Mouse (Mus musculus) ES-E14 (cell line): Measurements from ENCODE around the gene Ctrc. TPM values are rescaled to one million over a fixed set of nuclear protein-coding genes. Genes with fewer than 3 reads are reported as not detected.
A peak's percentile ranks its signal among the peaks of the same experiment; 100 is the strongest.

Source experiments
- DNase-seq: peaks from one replicate; pipeline ENCODE4 v3.0.0-alpha.2; 2013; ENCODE audit warnings: low read depth, low spot score
- H3K27ac ChIP-seq: 2 replicates; pipeline ENCODE4 v1.5.1; 2012; ENCODE audit warnings: low read depth, mild to moderate bottlenecking, low read length, moderate library complexity, mixed read lengths; ENCODE audit not compliant: poor library complexity, insufficient read depth, severe bottlenecking
- H3K36me3 ChIP-seq: 2 replicates; pipeline ENCODE4 v1.6.1; 2012; ENCODE audit warnings: mild to moderate bottlenecking, low read length, moderate library complexity, mixed read lengths; ENCODE audit not compliant: control insufficient read depth, poor library complexity, insufficient read depth, severe bottlenecking
- H3K4me1 ChIP-seq, 2 experiments: fragments of 150-350 bp in 1 of 2; sonication (generic) in 1 of 2; 2 replicates each; pipeline ENCODE4 v1.6.1; 2012; ENCODE audit warnings: low read length in 2 of 2, mild to moderate bottlenecking in 1 of 2, mixed read lengths in 1 of 2; ENCODE audit not compliant: control insufficient read depth in 2 of 2, insufficient read depth in 2 of 2, poor library complexity in 1 of 2
- H3K4me3 ChIP-seq, 2 experiments: fragments of 150-350 bp in 1 of 2; sonication (generic) in 1 of 2; 2 replicates each; pipeline ENCODE4 v1.5.1; 2012; ENCODE audit warnings: low read length in 2 of 2, low read depth in 1 of 2, mild to moderate bottlenecking in 1 of 2, mixed read lengths in 1 of 2; ENCODE audit not compliant: insufficient read depth in 1 of 2, poor library complexity in 1 of 2, severe bottlenecking in 1 of 2
- H3K9ac ChIP-seq: 2 replicates; pipeline ENCODE4 v1.6.1; 2012; ENCODE audit warnings: low read depth, mild to moderate bottlenecking, low read length, mixed read lengths; ENCODE audit not compliant: poor library complexity, insufficient read depth, severe bottlenecking
- H3K9me3 ChIP-seq: fragments of 150-350 bp; sonication (generic); 2 replicates; pipeline ENCODE4 v1.6.1; 2012; ENCODE audit warnings: low read depth, mild to moderate bottlenecking, low read length; ENCODE audit not compliant: control insufficient read depth, insufficient read depth
- CHD2 ChIP-seq: IDR thresholded peaks from 2 replicates; pipeline ENCODE4 v1.6.1; 2014; ENCODE audit warnings: mild to moderate bottlenecking, low read depth, low read length, inconsistent platforms
- HCFC1 ChIP-seq: IDR thresholded peaks from 2 replicates; pipeline ENCODE4 v1.6.1; 2012; ENCODE audit warnings: low read length, inconsistent platforms, borderline replicate concordance; ENCODE audit not compliant: insufficient read depth
- MAFK ChIP-seq: IDR thresholded peaks from 2 replicates; pipeline ENCODE4 v1.6.1; 2014; ENCODE audit warnings: mild to moderate bottlenecking, low read depth, low read length, inconsistent platforms; ENCODE audit not compliant: insufficient read depth
- ZC3H11A ChIP-seq: IDR thresholded peaks from 2 replicates; pipeline ENCODE4 v1.6.1; 2012; ENCODE audit warnings: low read depth, mild to moderate bottlenecking, inconsistent platforms, low read length, borderline replicate concordance
- ZNF384 ChIP-seq: IDR thresholded peaks from 2 replicates; pipeline ENCODE4 v1.6.1; 2012; ENCODE audit warnings: low read depth, low read length, inconsistent platforms
- in situ Hi-C, 2 experiments: fragments of 600-800 bp; cut with MboI; formaldehyde crosslinking; loops; one replicate each; pipeline ENCODE4 v1.15.1; 2025; ENCODE audit warnings: low sequenced_read_pairs in 2 of 2, inconsistent platforms in 1 of 2; ENCODE audit not compliant: unreplicated experiment in 2 of 2
- total RNA-seq: library from RNA; depleted of rRNA; stranded (reverse); fragments of 300-350 nt; gene quantifications from 2 replicates; pipeline ENCODE4 v1.2.3, GENCODE M21; 2012

Gene Ctrc
- total RNA-seq, 1 experiment: not detected

- TF ChIP-seq HCFC1: no peak
- TF ChIP-seq CHD2: no peak
- no peak for TF ChIP-seq MAFK
- TF ChIP-seq ZNF384: no peak
- TF ChIP-seq ZC3H11A: no peak
- peak; percentile 72 for DNase-seq
- in situ Hi-C loops: no loop called here
- H3K4me1 ChIP-seq: peaks cover 0 to 4% of the 10 kb centered on the region in 2 experiments; a peak in 1 of 4 replicates
- no peaks in the 10 kb centered on the region for H3K9me3 ChIP-seq
- H3K36me3 ChIP-seq: peaks cover 3% of the 10 kb centered on the region; the same call in 1 of the 2 replicates
- H3K9ac ChIP-seq: no peak overlapping the region
- no peak overlapping the region for H3K27ac ChIP-seq
- no peak overlapping the region for H3K4me3 ChIP-seq
These were observed 11.3 kb upstream of the Ctrc start for GRCm38 (mm10) chr4:141857422-141857930.

GRCm38 (mm10) chr4:141853437-141853836 lies 7.3 kb upstream of the Ctrc start:
- Histone ChIP-seq H3K9ac (no peak overlapping the region), H3K9me3 (no peaks in the 10 kb centered on the region), H3K4me3 (no peak overlapping the region), H3K27ac (no peak overlapping the region), H3K36me3 (no peaks in the 10 kb centered on the region), H3K4me1 (0 out of 4 replicates have a peak, but pooled peaks cover 0 to 2% of the 10 kb centered on the region in 2 experiments)
- in situ Hi-C loops: no loop called here
- no peak for DNase-seq
- TF ChIP-seq CHD2 (no peak), MAFK (no peak), ZC3H11A (no peak), ZNF384 (no peak), HCFC1 (no peak)

GRCm38 (mm10) chr4:141834536-141835095 lies 11.5 kb downstream of the Ctrc start:
- Histone ChIP-seq H3K27ac (no peak overlapping the region), H3K4me3 (no peak overlapping the region), H3K36me3 (no peaks in the 10 kb centered on the region), H3K9me3 (no peaks in the 10 kb centered on the region), H3K4me1 (peaks cover 0 to 10% of the 10 kb centered on the region in 2 experiments; a peak in 1 of 4 replicates), H3K9ac (no peak overlapping the region)
- TF ChIP-seq HCFC1: no peak
- no peak for TF ChIP-seq ZC3H11A
- no peak for TF ChIP-seq CHD2
- TF ChIP-seq MAFK: no peak
- TF ChIP-seq ZNF384: no peak
- in situ Hi-C loops: no loop called here
- DNase-seq: no peak

GRCm38 (mm10) chr4:141833911-141834310 lies 12.2 kb downstream of the Ctrc start:
- Histone ChIP-seq H3K9ac (no peak overlapping the region), H3K9me3 (no peaks in the 10 kb centered on the region), H3K4me1 (peaks cover 0 to 10% of the 10 kb centered on the region in 2 experiments; a peak in 1 of 4 replicates), H3K36me3 (no peaks in the 10 kb centered on the region), H3K4me3 (no peak overlapping the region), H3K27ac (no peak overlapping the region)
- in situ Hi-C loops: no loop called here
- no peak for DNase-seq
- no peak for TF ChIP-seq ZNF384
- TF ChIP-seq MAFK: no peak
- no peak for TF ChIP-seq CHD2
- no peak for TF ChIP-seq HCFC1
- TF ChIP-seq ZC3H11A: no peak

- peaks cover 0 to 10% of the 10 kb centered on the region in 2 experiments; a peak in 1 of 4 replicates for H3K4me1 ChIP-seq
- TF ChIP-seq CHD2 (no peak), HCFC1 (no peak), ZC3H11A (no peak), ZNF384 (no peak), MAFK (no peak)
- H3K27ac ChIP-seq: no peak overlapping the region
- H3K4me3 ChIP-seq: peak overlapping the region in 1 of 2 experiments; percentile 64; a peak in 2 of 4 replicates
- no peak overlapping the region for H3K9ac ChIP-seq
- in situ Hi-C loops: no loop called here
- H3K36me3 ChIP-seq: no peaks in the 10 kb centered on the region
- no peaks in the 10 kb centered on the region for H3K9me3 ChIP-seq
- DNase-seq: no peak
These were observed 14.8 kb downstream of the Ctrc start for GRCm38 (mm10) chr4:141831361-141831760.
